Mouse (Mus musculus) testis, adult 2 months (tissue): ENCODE measurements around the gene Atf4. TPM values are rescaled to one million over a fixed set of nuclear protein-coding genes. Genes with fewer than 3 reads are reported as not detected.

Source experiments
- H3K27ac ChIP-seq: fragments of 200-500 bp; 2 replicates; pipeline ENCODE4 v1.5.1; 2012; ENCODE audit warnings: low read depth, low read length; ENCODE audit not compliant: control insufficient read depth, insufficient read depth
- H3K27me3 ChIP-seq: fragments of 200-500 bp; 2 replicates; pipeline ENCODE4 v1.6.1; 2012; ENCODE audit warnings: mild to moderate bottlenecking, low read length, moderate library complexity; ENCODE audit not compliant: control insufficient read depth, insufficient read depth
- H3K36me3 ChIP-seq: fragments of 200-500 bp; 2 replicates; pipeline ENCODE4 v1.6.1; 2012; ENCODE audit warnings: mild to moderate bottlenecking, low read length; ENCODE audit not compliant: control insufficient read depth, insufficient read depth
- H3K4me1 ChIP-seq: fragments of 200-500 bp; 2 replicates; pipeline ENCODE4 v1.6.1; 2012; ENCODE audit warnings: low read length; ENCODE audit not compliant: control insufficient read depth, insufficient read depth
- H3K4me3 ChIP-seq: fragments of 200-500 bp; 2 replicates; pipeline ENCODE4 v1.5.1; 2012; ENCODE audit warnings: low read depth, mild to moderate bottlenecking, low read length, moderate library complexity, mixed read lengths; ENCODE audit not compliant: control insufficient read depth
- CTCF ChIP-seq: fragments of 200-500 bp; IDR thresholded peaks from 2 replicates; pipeline ENCODE4 v1.5.1; 2012; ENCODE audit warnings: low read depth, mild to moderate bottlenecking, inconsistent platforms, low read length, moderate library complexity; ENCODE audit not compliant: control insufficient read depth, insufficient read depth, insufficient replicate concordance
- POLR2A ChIP-seq: fragments of 200-500 bp; IDR thresholded peaks from 2 replicates; pipeline ENCODE4 v1.6.1; 2012; ENCODE audit warnings: low read depth, mild to moderate bottlenecking, inconsistent platforms, low read length, moderate library complexity; ENCODE audit not compliant: control insufficient read depth
- polyA plus RNA-seq: library from polyadenylated mRNA; depleted of rRNA; stranded (reverse); fragments of >200 nt; gene quantifications from 2 replicates; pipeline ENCODE4 v1.2.3, GENCODE M21; 2012; rRNA removed

Gene Atf4
- 46.0 and 46.7 TPM in 2 replicates for polyA plus RNA-seq

DNA sequence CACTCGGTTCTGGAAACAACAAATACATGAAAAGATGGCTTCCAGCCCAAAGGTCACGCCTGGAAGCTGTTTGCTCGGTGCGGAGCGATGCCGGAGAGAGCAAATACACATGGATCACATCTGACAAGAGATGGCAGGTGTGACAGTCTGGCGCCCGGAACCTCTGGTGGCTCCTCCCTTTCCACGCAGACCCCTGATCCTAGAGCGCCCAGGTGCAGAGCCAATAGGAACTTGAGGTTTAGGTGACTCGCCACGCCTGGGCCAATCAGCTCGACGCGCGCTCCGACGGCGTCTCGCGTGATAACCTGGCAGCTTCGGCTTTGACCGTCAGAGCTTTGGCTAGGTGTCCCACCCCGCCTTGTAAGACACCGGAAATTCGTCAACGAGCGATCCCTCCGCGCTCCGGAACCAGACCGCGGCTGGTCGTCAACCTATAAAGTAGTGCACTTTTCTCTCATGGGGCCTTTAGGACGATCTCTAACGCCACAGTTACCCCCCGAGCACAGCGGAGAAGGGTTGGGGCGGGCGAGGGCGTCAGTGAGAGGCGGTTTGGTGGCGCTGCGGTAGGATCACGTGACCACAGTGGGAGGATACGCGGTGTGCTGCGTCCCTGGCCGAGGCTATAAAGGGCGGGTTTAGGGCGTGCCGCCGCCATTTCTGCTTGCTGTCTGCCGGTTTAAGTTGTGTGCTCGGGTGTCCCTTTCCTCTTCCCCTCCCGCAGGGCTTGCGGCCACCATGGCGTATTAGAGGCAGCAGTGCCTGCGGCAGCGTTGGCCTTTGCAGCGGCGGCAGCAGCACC, at the start of gene Atf4:
Atf4 (plus strand) TSS at position 338 of the 799 bp plus-strand sequence.
- H3K4me1 ChIP-seq, result peaks cover 8% of the 10 kb centered on the region
- H3K4me3 ChIP-seq, result peak within 1 kb of the TSS; percentile 87
- H3K36me3 ChIP-seq, result no peaks in the 10 kb centered on the region; the same call in none of the 2 replicates
- no peaks in the 10 kb centered on the region for H3K27me3 ChIP-seq
- H3K27ac ChIP-seq, result peak within 1 kb of the TSS; percentile 97
- TF ChIP-seq CTCF (no peak), POLR2A (peak; percentile 100)

- Histone ChIP-seq H3K27ac (no peak overlapping the region), H3K4me1 (peaks cover 2% of the 10 kb centered on the region), H3K27me3 (no peaks in the 10 kb centered on the region), H3K4me3 (no peak overlapping the region), H3K36me3 (no peaks in the 10 kb centered on the region)
- TF ChIP-seq POLR2A (no peak), CTCF (no peak)
Observed at GRCm38 (mm10) chr15:80206057-80206565, 48.9 kb upstream of the Atf4 start.

DNA sequence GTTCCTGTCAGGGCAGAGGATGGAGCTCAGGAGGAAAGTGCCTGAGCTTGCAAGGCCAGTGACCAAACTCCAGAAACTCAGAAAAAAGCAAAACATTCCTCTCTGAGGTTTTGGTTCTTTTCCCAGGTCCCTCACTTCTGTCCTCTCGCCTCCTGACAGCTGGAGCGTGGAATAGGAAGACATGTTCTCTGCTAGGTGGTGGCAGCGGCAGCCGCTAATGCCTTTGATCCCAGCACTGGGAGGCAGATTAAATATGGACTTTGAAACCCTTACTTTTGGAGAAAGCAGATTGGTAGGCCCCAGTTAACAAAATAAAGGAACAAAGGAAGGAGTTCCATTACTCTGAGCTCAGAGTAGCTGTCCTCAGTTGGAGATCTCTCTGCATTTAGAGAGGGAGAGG, 46.5 kb upstream of the Atf4 start:
- Histone ChIP-seq H3K27me3 (no peaks in the 10 kb centered on the region), H3K4me1 (peaks cover 11% of the 10 kb centered on the region), H3K36me3 (no peaks in the 10 kb centered on the region), H3K4me3 (no peak overlapping the region), H3K27ac (no peak overlapping the region)
- TF ChIP-seq POLR2A (no peak), CTCF (no peak)

DNA sequence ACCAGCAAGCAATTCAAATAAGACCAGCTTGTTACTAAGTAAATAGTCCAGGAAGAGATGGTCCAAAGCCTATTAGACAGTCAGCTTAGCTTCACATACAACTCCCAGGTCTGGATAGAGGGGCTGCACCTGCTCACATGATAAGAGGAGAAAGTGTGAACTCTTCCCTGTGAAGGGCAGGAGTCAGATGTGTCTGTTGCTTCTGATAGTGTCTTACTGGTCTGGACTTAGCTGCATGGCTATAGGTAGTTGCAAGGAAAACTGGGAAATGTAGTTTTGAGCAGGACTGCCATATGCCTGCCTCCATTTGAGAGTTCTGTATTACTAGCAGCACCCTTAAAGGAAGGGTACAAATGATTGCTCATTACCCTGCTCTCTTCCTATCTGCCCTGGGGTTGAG, 41.3 kb upstream of the Atf4 start:
- no peaks in the 10 kb centered on the region for H3K36me3 ChIP-seq
- TF ChIP-seq CTCF, result no peak
- no peak for TF ChIP-seq POLR2A
- H3K4me1 ChIP-seq, result peaks cover 11% of the 10 kb centered on the region
- H3K27me3 ChIP-seq, result no peaks in the 10 kb centered on the region
- H3K27ac ChIP-seq, result no peak overlapping the region
- H3K4me3 ChIP-seq, result no peak overlapping the region

- TF ChIP-seq POLR2A (no peak), CTCF (no peak)
- no peaks in the 10 kb centered on the region for H3K27me3 ChIP-seq
- H3K4me1 ChIP-seq, result peaks cover 17% of the 10 kb centered on the region
- no peak overlapping the region for H3K27ac ChIP-seq
- no peak overlapping the region for H3K4me3 ChIP-seq
- H3K36me3 ChIP-seq, result no peaks in the 10 kb centered on the region
Observed at GRCm38 (mm10) chr15:80215716-80216479, 39.1 kb upstream of the Atf4 start.

DNA sequence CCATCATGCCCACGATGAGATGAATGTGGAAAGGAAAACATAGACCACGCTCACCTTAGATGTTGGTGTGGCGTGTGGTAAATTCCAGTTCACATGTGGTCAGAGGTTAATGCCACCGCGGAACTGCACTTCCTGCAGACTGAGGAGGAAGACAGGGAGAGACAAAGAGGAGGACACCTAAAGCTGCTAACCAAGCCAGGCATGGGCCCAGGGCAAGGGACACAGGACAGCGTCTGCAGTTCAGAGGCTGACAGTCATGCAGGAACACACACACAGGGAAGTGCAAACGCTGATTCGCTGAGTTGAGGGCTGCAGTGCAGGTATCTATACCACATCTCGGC, 38.5 kb upstream of the Atf4 start:
- H3K4me1 ChIP-seq, result peaks cover 11% of the 10 kb centered on the region
- H3K27ac ChIP-seq, result no peak overlapping the region
- no peaks in the 10 kb centered on the region for H3K36me3 ChIP-seq
- H3K27me3 ChIP-seq, result no peaks in the 10 kb centered on the region
- H3K4me3 ChIP-seq, result no peak overlapping the region
- TF ChIP-seq POLR2A (no peak), CTCF (no peak)

DNA sequence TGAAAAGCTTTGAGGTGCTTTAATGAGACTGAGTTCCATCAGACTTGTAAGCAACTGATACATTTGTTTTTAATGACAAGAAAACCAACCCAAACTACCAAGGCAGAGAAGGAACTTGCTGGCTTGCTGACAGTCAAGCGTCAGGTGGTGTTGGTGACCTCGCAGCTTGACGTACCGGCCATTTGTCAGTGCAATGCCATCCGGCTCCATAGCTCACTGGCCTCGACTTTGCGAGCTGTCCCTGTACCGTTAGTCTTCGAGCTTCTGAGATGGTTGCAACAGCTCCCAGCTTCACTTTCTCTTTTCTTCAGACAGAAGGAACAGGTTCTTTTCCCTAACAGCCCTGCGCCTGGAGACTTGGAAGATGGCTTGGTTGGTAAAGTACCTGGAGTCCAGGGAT, 37.5 kb upstream of the Atf4 start:
- no peak overlapping the region for H3K27ac ChIP-seq
- H3K36me3 ChIP-seq, result no peaks in the 10 kb centered on the region
- no peak for TF ChIP-seq POLR2A
- no peak for TF ChIP-seq CTCF
- peaks cover 6% of the 10 kb centered on the region for H3K4me1 ChIP-seq
- no peaks in the 10 kb centered on the region for H3K27me3 ChIP-seq
- no peak overlapping the region for H3K4me3 ChIP-seq
